Mouse (Mus musculus) limb, embryonic 11.5 days (tissue): Measurements from ENCODE around the gene Spa17. TPM values are rescaled to one million over a fixed set of nuclear protein-coding genes. Genes with fewer than 3 reads are reported as not detected.

ENCODE experiments used
- ATAC-seq: fragments of 200-750 bp; cut with Nextera tagmentation; 2 replicates; pipeline ENCODE4 v1.8.0; 2017; ENCODE audit warnings: low read depth; ENCODE audit not compliant: insufficient number of reproducible peaks, low FRiP score, low TSS enrichment
- DNase-seq: peaks from one replicate; pipeline ENCODE4 v3.0.0-alpha.2; 2015; ENCODE audit warnings: low spot score
- H3K27ac ChIP-seq: fragments of 300-500 bp; sonication (generic); replicated peaks from 2 replicates; pipeline ENCODE4 v1.5.1; 2014; ENCODE audit warnings: low read depth, mild to moderate bottlenecking, low read length
- H3K27me3 ChIP-seq: fragments of 300-500 bp; sonication (generic); 2 replicates; pipeline ENCODE4 v1.6.1; 2014; ENCODE audit warnings: mild to moderate bottlenecking, low read length, mixed read lengths; ENCODE audit not compliant: control insufficient read depth, insufficient read depth
- H3K36me3 ChIP-seq: fragments of 300-500 bp; sonication (generic); 2 replicates; pipeline ENCODE4 v1.6.1; 2014; ENCODE audit warnings: mild to moderate bottlenecking, low read length, moderate library complexity, mixed read lengths; ENCODE audit not compliant: control insufficient read depth, insufficient read depth
- H3K4me1 ChIP-seq: fragments of 300-500 bp; sonication (generic); 2 replicates; pipeline ENCODE4 v1.6.1; 2014; ENCODE audit warnings: low read length, mixed read lengths; ENCODE audit not compliant: control insufficient read depth, insufficient read depth
- H3K4me2 ChIP-seq: fragments of 300-500 bp; sonication (generic); 2 replicates; pipeline ENCODE4 v1.6.1; 2014; ENCODE audit warnings: low read depth, mild to moderate bottlenecking, moderate library complexity; ENCODE audit not compliant: severe bottlenecking
- H3K4me3 ChIP-seq: fragments of 300-500 bp; sonication (generic); 2 replicates; pipeline ENCODE4 v1.5.1; 2014; ENCODE audit warnings: low read depth, low read length
- H3K9ac ChIP-seq: fragments of 300-500 bp; sonication (generic); 2 replicates; pipeline ENCODE4 v1.6.1; 2014; ENCODE audit warnings: mild to moderate bottlenecking, low read length
- H3K9me3 ChIP-seq: fragments of 300-500 bp; sonication (generic); 2 replicates; pipeline ENCODE4 v1.6.1; 2016; ENCODE audit warnings: low read length; ENCODE audit not compliant: control insufficient read depth
- WGBS: fragments of 180-500 bp; shearing (Covaris S2); extraction: QIAGEN DNeasy Blood & Tissue Kit; methylation state at CpG from one replicate; pipeline ENCODE4 v1.1.7; 2014; 5-methylcytosine and 5-hydroxymethylcytosine counted together
- polyA plus RNA-seq: library from polyadenylated mRNA; unstranded; fragments of >200 nt; fragmentation: Nextera tagmentation; extraction: Ambion mirVana; gene quantifications from 2 replicates; pipeline ENCODE4 v1.2.1, GENCODE M21; 2014

Gene Spa17
- polyA plus RNA-seq, 1 experiment from 2014 or later: 7.2 TPM

DNA sequence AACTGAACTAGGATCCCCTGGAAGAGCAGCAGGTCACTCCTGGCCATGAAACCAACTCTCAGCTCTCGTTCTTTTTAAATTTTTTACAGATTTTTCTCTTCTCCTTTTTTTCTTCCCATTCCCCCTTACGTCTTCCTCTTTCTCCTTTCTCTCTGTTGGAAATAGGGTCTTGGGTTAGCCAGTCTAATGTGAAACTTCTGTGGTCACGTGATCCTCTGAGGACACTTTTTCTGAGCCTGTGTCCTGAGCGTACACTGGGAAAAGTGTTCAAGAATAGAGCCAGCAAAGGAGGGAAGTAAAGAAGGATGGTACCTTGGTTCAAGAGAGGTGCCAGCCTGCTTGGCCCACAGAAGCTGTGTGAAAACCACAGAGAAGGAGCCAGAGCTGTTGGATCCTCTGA lies 23.1 kb downstream of the Spa17 start:
- H3K4me1 ChIP-seq: no peaks in the 10 kb centered on the region
- H3K9ac ChIP-seq: no peak overlapping the region
- DNase-seq: no peak
- H3K9me3 ChIP-seq: no peaks in the 10 kb centered on the region
- H3K36me3 ChIP-seq: no peaks in the 10 kb centered on the region
- ATAC-seq: no peak
- H3K4me3 ChIP-seq: no peak overlapping the region
- H3K27ac ChIP-seq: no peak overlapping the region
- WGBS: 92% methylated on average over 4 of the region's 4 CpGs
- H3K4me2 ChIP-seq: no peak overlapping the region
- no peaks in the 10 kb centered on the region for H3K27me3 ChIP-seq

GRCm38 (mm10) chr9:37586718-37587117 lies 26.8 kb downstream of the Spa17 start:
- Histone ChIP-seq H3K36me3 (no peaks in the 10 kb centered on the region), H3K27ac (no peak overlapping the region), H3K4me3 (no peak overlapping the region), H3K4me2 (no peak overlapping the region), H3K27me3 (no peaks in the 10 kb centered on the region), H3K9me3 (no peaks in the 10 kb centered on the region), H3K9ac (no peak overlapping the region), H3K4me1 (no peaks in the 10 kb centered on the region)
- ATAC-seq (no peak), DNase-seq (no peak)
- WGBS: 84% methylated on average over 4 of the region's 4 CpGs

- Histone ChIP-seq H3K4me3 (no peak overlapping the region), H3K4me2 (no peak overlapping the region), H3K27ac (no peak overlapping the region), H3K27me3 (no peaks in the 10 kb centered on the region), H3K9me3 (no peaks in the 10 kb centered on the region), H3K4me1 (no peaks in the 10 kb centered on the region), H3K9ac (no peak overlapping the region), H3K36me3 (no peaks in the 10 kb centered on the region)
- ATAC-seq (no peak), DNase-seq (no peak)
- WGBS: 87% methylated on average over 5 of the region's 5 CpGs
These were observed 29.9 kb downstream of the Spa17 start for GRCm38 (mm10) chr9:37583594-37583993.

DNA sequence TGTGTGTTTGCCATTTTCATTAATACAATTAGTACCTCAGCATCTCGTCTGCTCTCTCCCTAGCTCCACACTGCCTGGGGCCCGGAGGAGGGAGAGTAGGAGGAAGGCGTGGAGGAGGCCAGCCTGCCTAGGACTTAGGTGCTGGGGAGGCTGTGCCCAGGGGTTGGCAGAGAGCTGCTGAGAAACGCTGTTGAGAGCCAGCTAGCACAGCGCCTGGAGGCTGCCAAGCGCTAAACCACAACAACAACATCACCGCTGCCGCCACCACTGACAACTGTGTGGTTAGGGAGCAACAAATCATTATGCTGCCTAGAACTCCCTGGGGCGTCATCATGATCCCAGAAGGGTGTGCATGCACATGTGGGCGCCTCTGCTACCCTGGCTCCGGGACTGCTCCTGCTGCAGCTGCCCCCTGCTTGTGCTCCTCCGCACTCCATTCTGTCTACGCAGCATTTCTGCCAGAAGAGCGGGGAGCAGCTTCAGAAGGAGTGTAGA lies 37.0 kb downstream of the Spa17 start:
- DNase-seq: peak; percentile 38
- Histone ChIP-seq H3K4me3 (no peak overlapping the region), H3K4me1 (peaks cover 4% of the 10 kb centered on the region; the same call in 1 of the 2 replicates), H3K9me3 (no peaks in the 10 kb centered on the region), H3K36me3 (no peaks in the 10 kb centered on the region), H3K27me3 (no peaks in the 10 kb centered on the region), H3K9ac (peak overlapping the region; percentile 27), H3K27ac (no peak overlapping the region), H3K4me2 (peak overlapping the region; percentile 29; the same call in 1 of the 2 replicates)
- ATAC-seq: no peak
- 24% methylated on average over 14 of the region's 14 CpGs for WGBS

GRCm38 (mm10) chr9:37572204-37572876 lies 41.2 kb downstream of the Spa17 start:
- Histone ChIP-seq H3K27me3 (no peaks in the 10 kb centered on the region), H3K4me2 (no peak overlapping the region), H3K4me1 (peaks cover 15% of the 10 kb centered on the region; the same call in 1 of the 2 replicates), H3K36me3 (no peaks in the 10 kb centered on the region), H3K27ac (no peak overlapping the region), H3K4me3 (no peak overlapping the region), H3K9me3 (no peaks in the 10 kb centered on the region), H3K9ac (no peak overlapping the region)
- no peak for ATAC-seq
- WGBS: 62% methylated on average over 3 of the region's 3 CpGs
- DNase-seq: no peak

DNA sequence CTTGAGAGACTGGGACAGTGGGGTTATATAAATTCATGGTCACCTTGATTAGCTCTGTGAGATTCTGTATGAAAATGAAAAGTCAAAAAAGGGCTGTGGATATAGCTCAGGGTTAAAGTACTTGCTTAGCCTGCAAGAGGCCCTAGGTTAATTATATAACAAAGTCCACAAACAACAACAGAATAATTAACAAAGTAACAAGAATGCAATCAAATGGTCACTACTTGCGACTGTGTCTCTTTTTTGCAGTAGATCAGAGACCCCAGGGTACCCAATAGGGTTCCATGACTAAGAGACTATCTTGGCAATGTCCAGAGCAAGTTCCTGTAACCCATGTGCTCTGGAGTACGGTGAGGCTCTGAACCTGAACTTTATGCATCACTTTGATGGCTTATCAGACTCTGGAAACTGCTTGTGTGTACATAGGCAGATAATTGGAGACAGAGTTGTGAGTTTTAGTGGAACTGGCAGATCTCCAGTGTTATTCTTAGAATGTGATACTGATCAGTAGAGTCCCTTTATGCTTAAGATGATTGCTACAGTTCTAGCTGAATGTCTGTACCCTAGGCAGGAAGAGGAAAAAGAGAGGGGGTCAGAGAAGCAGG lies 44.2 kb downstream of the Spa17 start:
- Histone ChIP-seq H3K9ac (no peak overlapping the region), H3K36me3 (no peaks in the 10 kb centered on the region), H3K27me3 (no peaks in the 10 kb centered on the region), H3K27ac (no peak overlapping the region), H3K4me3 (no peak overlapping the region), H3K4me1 (peaks cover 12% of the 10 kb centered on the region; the same call in 1 of the 2 replicates), H3K9me3 (no peaks in the 10 kb centered on the region), H3K4me2 (no peak overlapping the region)
- ATAC-seq: no peak
- 72% methylated on average over 2 of the region's 2 CpGs for WGBS
- no peak for DNase-seq

GRCm38 (mm10) chr9:37568605-37569214 lies 44.8 kb downstream of the Spa17 start:
- no peak for DNase-seq
- Histone ChIP-seq H3K9me3 (no peaks in the 10 kb centered on the region), H3K27me3 (no peaks in the 10 kb centered on the region), H3K27ac (no peak overlapping the region), H3K9ac (no peak overlapping the region), H3K4me2 (no peak overlapping the region), H3K4me1 (peaks cover 12% of the 10 kb centered on the region; the same call in 1 of the 2 replicates), H3K4me3 (no peak overlapping the region), H3K36me3 (no peaks in the 10 kb centered on the region)
- WGBS: 48% methylated on average over 4 of the region's 4 CpGs
- ATAC-seq: no peak

DNA sequence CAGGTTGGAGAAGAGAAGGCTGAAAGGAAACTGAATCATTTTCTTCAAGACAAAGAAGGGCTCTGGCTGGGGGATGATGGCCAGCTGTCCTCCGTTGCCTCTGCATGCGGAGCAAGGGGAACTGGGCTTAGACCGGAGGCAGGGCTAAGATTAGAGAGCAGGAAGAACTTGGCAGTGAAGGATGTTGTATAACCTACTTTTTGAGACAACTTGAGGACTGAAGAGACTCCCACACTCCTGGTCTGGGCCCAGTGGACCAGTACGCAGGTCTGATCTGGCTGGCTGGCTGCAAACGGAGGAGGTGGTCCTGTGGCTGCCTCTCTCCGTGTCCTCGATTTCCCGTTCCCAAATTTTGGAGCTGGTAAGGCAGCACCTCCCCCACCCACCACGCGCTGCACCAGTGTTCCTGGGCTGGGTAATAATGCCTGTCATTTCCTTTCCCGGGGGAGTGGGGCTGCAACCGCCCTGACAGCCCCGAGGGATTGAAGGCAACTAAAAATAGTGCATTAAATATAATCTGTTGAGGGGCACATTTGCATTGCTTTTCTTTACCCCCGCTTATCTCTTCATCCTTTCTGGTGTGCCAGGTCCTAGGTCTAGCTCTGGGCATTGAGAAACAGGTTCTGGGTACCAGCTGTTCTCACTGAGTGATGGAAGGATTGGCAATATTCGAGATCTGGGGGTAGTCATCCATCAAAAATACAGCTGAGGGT lies 45.5 kb downstream of the Spa17 start:
- Histone ChIP-seq H3K9me3 (no peaks in the 10 kb centered on the region), H3K4me1 (peaks cover 12% of the 10 kb centered on the region; the same call in 1 of the 2 replicates), H3K36me3 (no peaks in the 10 kb centered on the region), H3K9ac (no peak overlapping the region), H3K27me3 (no peaks in the 10 kb centered on the region), H3K4me3 (no peak overlapping the region), H3K4me2 (peak overlapping the region; percentile 12; the same call in 1 of the 2 replicates), H3K27ac (no peak overlapping the region)
- 22% methylated on average over 15 of the region's 15 CpGs for WGBS
- ATAC-seq (no peak), DNase-seq (peak; percentile 39)
